Mouse (Mus musculus) brain, embryonic 14.5 days (tissue): ENCODE measurements at regions not wholly inside any gene's neighbourhood (a gene's known extent, or its start where the extent isn't known, plus 50 kb on each side); places are given as distances from the start of the nearest gene placed in this dataset.

Experiments used
- CTCF ChIP-seq: fragments of 200-500 bp; IDR thresholded peaks from 2 replicates; pipeline ENCODE4 v1.5.1; 2012; ENCODE audit warnings: inconsistent platforms, mild to moderate bottlenecking, moderate library complexity, borderline replicate concordance; ENCODE audit not compliant: insufficient read depth, insufficient read length; ENCODE audit errors: extremely low read depth
- POLR2A ChIP-seq: fragments of 200-500 bp; IDR thresholded peaks from 2 replicates; pipeline ENCODE4 v1.6.1; 2012; ENCODE audit warnings: mild to moderate bottlenecking, inconsistent platforms, borderline replicate concordance; ENCODE audit not compliant: poor library complexity, insufficient read depth, insufficient read length, severe bottlenecking; ENCODE audit errors: extremely low read depth

DNA sequence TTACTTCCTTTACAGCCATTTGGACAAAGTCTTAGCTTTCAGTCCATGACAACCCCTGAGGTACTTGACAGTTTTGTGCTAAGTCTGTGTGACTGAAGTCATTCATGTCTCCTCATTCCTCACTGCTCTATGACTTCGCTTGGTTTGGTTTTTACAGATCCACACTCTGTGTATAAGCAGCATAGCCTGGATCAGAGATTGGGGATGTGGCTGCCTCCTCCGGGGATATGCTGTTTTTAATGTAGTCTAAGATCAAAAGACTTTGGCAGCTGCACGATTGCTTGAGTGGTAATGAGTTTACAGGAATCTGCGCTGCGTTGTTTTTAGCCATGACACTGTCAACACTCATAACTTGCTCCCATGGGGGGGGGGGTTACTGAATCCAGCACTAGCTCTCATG lies 269.3 kb upstream of the Bmp2 start:
- TF ChIP-seq CTCF = no peak
- no peak for TF ChIP-seq POLR2A
